Mouse (Mus musculus) pancreas, adult 10 weeks (tissue): ENCODE data around the gene Pnmt. TPM values are rescaled to one million over a fixed set of nuclear protein-coding genes. Genes with fewer than 3 reads are reported as not detected.

Source experiments
- polyA plus RNA-seq: library from polyadenylated mRNA; stranded (reverse); fragments of 350-450 nt; fragmentation: Illumina TruSeq; extraction: RNeasy Lipid Tissue Mini Kit (QIAGEN cat#74804); gene quantifications from one replicate; pipeline ENCODE4 v1.2.3, GENCODE M21; 2015; ENCODE audit warnings: low read depth, low replicate concordance; ENCODE audit not compliant: insufficient read depth

Pnmt gene
- not detected for polyA plus RNA-seq

GRCm38 (mm10) chr11:98385638-98386585 lies at the start of gene Pnmt:
Pnmt (plus strand) TSS chr11:98386450.

GRCm38 (mm10) chr11:98348083-98348961 lies 37.9 kb upstream of the Pnmt start, which contains the start of gene Ppp1r1b:
Ppp1r1b (plus strand) TSS chr11:98348404.

GRCm38 (mm10) chr11:98358161-98359083 lies 27.8 kb upstream of the Pnmt start, which contains the start of gene Stard3:
Stard3 (plus strand) TSS chr11:98358368.

GRCm38 (mm10) chr11:98383261-98384030 lies 2.8 kb upstream of the Pnmt start, which contains the start of gene Tcap:
Tcap (plus strand) TSS chr11:98383811.

GRCm38 (mm10) chr11:98400161-98400726 lies 14.0 kb downstream of the Pnmt start, which contains the start of gene Pgap3:
Pgap3 (minus strand) TSS chr11:98400490.

GRCm38 (mm10) chr11:98412273-98412796 lies 26.1 kb downstream of the Pnmt start, which contains the start of gene Erbb2:
Erbb2 (plus strand) TSS chr11:98412470.

Other genes with a start within 250 kb of the Pnmt start
- gene Fbxl20, start 236.0 kb upstream of the Pnmt start, polyA plus RNA-seq = 6.3 TPM
- 6.4 TPM for gene Med1, start 193.2 kb upstream of the Pnmt start, polyA plus RNA-seq
- 5.5 TPM for gene Cdk12, start 183.4 kb upstream of the Pnmt start, polyA plus RNA-seq
- not detected for gene Neurod2, start 56.8 kb upstream of the Pnmt start, polyA plus RNA-seq
- gene Ppp1r1b, start 38.0 kb upstream of the Pnmt start, polyA plus RNA-seq = 24.0 TPM
- 10.4 TPM for gene Stard3, start 28.1 kb upstream of the Pnmt start, polyA plus RNA-seq
- gene Tcap, start 2.6 kb upstream of the Pnmt start, polyA plus RNA-seq = not detected
- gene Pgap3, start 14.0 kb downstream of the Pnmt start, polyA plus RNA-seq = 1.7 TPM
- 2.3 TPM for gene Erbb2, start 26.0 kb downstream of the Pnmt start, polyA plus RNA-seq
- 33.4 TPM for gene Mien1, start 52.5 kb downstream of the Pnmt start, polyA plus RNA-seq
- gene Grb7, start 59.9 kb downstream of the Pnmt start, polyA plus RNA-seq = 7.3 TPM
- 1.4 TPM for gene Ikzf3, start 159.6 kb downstream of the Pnmt start, polyA plus RNA-seq
- gene Zpbp2, start 164.6 kb downstream of the Pnmt start, polyA plus RNA-seq = not detected
- gene Ormdl3, start 200.9 kb downstream of the Pnmt start, polyA plus RNA-seq = 17.3 TPM
- gene Lrrc3c, start 211.8 kb downstream of the Pnmt start, polyA plus RNA-seq = not detected
- not detected for gene Gm12355, start 239.2 kb downstream of the Pnmt start, polyA plus RNA-seq
- not detected for gene Gsdma3, start 239.9 kb downstream of the Pnmt start, polyA plus RNA-seq